Mouse (Mus musculus) spleen, adult 2 months (tissue): ENCODE data around the gene Ppm1j.

Source experiments
- CTCF ChIP-seq: fragments of 200-500 bp; IDR thresholded peaks from 2 replicates; pipeline ENCODE4 v1.5.1; 2011; ENCODE audit warnings: mild to moderate bottlenecking, inconsistent platforms; ENCODE audit not compliant: insufficient read depth, insufficient read length, insufficient replicate concordance; ENCODE audit errors: extremely low read depth
- POLR2A ChIP-seq: fragments of 200-500 bp; IDR thresholded peaks from 2 replicates; pipeline ENCODE4 v1.6.1; 2011; ENCODE audit warnings: low read depth, low read length, inconsistent platforms

DNA sequence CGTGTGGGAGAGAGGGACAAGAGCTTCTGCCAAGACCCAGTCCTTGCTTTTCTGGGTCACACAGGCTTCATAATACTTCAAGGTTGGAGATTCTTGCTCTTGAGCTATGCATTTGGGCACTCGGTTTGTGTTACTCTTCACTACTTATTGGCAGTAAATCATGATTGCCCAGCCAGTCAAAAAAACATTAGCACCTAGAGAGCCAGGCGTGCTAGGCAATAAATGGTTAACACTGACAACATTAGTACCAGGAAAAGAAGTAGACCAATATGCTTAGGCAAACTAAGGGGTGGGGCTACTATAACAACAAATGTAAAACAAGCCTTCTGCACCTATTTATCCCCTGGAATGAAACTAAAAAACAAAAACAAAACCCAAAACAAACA, 37.9 kb downstream of the Ppm1j start:
- no peak for TF ChIP-seq CTCF
- TF ChIP-seq POLR2A: no peak
